Mouse (Mus musculus) mesoderm, embryonic 11.5 days (tissue): ENCODE data around the gene Spry2.
A peak's percentile ranks its signal among the peaks of the same experiment; 100 is the strongest.

Experiments used
- DNase-seq: peaks from one replicate; pipeline ENCODE4 v3.0.0-alpha.2; 2012; ENCODE audit warnings: low read depth, low spot score

Spry2 gene

GRCm38 (mm10) chr14:105892941-105893622, 3.5 kb downstream of the Spry2 start:
- DNase-seq = peak; percentile 8

- DNase-seq = no peak
Observed at GRCm38 (mm10) chr14:105890516-105891231, 5.9 kb downstream of the Spry2 start.

GRCm38 (mm10) chr14:105886643-105887374, 9.8 kb downstream of the Spry2 start:
- no peak for DNase-seq

- DNase-seq = no peak
Observed at GRCm38 (mm10) chr14:105885249-105885648, 11.4 kb downstream of the Spry2 start.

GRCm38 (mm10) chr14:105883215-105883614, 13.4 kb downstream of the Spry2 start:
- no peak for DNase-seq

DNA sequence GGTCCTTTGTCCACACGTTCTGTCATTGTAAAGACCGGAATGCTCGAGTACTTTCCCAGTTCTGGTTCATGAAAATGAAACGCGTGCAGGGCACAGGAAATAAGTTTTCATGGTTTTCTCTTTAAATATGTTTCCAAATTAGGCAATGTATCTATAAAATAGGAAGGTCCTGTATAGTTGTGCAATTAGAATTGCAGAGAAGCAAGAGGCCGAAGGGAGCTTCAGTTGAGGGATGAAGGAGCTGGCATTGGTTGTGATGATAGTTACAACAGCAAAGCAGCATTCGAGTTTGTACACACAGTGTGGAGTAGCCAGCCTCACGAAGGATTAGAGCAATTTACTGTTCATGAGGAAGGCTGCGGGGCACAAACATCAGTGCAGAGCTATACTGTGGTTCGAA, 18.3 kb downstream of the Spry2 start:
- DNase-seq = no peak

DNA sequence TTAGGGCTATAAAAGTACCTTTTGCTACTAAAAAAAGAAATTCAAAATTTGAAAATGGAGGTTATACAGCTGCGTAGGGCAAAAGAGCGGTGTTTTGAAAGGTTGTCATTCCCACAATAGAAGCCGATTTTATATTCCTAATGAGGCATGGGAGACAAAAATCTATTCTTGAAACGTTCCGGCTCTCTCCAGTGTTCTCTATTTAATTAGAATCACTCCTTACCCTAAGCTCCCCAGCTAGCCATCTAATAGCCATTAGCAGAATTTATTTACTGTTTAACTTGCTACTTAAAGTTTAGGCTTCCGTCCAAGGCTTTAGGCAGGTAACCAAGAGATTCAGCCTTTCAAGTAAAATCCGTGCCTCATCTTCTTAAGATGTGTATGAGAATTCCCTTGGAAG, 20.2 kb downstream of the Spry2 start:
- DNase-seq = no peak

DNA sequence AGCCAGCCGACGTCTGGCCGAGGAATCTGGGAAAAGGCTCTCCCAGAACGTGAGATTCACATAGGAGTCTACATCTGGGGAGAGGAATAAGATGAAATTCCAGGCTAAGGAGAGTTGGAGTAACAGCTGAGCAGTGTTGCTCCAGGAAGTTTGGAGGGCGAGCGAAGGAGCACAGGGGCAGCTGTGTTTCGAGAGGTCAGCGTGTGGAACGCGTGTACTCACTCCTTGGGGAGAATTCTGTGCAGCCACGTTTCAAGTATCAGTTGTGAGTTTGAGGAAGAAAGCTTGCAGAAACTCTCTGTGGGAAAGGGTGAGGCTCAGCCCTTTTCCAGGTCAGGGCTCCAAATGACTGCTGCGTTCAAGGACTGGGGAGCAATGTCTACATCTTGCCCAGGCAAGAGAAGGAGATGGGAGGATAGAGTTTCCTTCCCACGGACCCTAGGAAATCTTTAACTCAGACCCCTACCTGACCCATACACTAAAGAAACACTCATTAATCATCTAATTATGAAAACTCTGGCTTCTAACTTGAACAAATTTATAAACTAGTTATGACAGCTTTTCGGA, 26.2 kb downstream of the Spry2 start:
- peak; percentile 36 for DNase-seq

- DNase-seq = no peak
Observed at GRCm38 (mm10) chr14:105865381-105865938, 31.2 kb downstream of the Spry2 start.

- no peak for DNase-seq
Observed at GRCm38 (mm10) chr14:105862199-105862598, 34.4 kb downstream of the Spry2 start.

GRCm38 (mm10) chr14:105860920-105861319, 35.7 kb downstream of the Spry2 start:
- DNase-seq = no peak

DNA sequence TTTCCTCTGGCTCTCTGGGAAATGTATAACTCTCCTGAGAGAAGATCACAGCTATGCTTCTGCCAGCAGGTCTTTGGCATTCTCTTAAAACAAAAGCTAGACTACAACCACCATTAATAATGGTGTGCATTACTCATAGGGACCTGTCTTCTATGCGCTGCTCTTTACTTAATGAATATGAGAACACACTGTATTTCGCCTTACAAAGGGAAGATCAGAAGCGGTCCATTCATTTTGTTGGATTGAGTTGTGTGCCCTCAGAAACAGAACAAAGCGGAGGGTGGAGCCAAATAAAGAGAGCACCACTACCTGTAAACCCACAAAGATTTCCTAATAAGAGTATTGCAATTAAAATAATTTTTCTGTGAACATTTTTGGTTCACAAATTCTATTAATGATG, 36.3 kb downstream of the Spry2 start:
- no peak for DNase-seq

DNA sequence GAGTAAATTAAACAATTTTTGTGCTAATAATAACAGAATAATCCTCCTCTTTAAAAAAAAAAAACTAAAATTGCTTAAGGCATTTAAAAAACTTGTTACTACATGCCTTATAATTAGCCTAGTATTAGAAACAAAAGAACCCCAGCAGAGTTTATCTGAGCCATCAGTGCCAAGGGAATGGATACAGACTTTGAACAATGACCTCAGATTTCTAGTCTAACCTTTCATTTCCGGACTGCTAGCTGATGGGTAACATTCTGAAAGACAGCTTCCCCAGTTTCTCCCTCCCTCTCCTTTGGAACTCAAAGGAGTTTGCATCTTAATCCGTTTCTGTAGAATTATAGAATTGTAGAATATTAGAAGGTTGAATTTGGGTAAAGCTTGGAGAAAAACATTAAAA, 36.7 kb downstream of the Spry2 start:
- DNase-seq = no peak

GRCm38 (mm10) chr14:105859368-105859767, 37.3 kb downstream of the Spry2 start:
- DNase-seq = no peak

DNA sequence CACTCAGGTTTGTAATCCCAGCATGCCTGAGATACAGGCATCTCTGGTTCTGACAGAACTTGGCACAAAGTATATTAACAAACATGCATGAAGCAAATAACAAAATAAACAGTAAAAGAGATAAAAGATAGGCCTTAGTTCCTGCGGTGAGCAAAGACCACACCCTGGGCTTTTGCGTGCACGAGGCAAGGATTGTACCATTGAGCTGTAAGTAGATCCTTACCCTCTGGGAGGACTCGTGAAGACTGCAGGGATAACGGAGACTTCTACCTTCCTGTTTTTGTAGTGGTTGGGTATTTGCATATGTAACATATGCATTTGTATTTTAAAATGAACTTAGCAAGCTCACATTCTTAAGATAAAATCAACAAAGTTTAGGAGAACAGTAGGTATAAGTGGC, 37.7 kb downstream of the Spry2 start:
- DNase-seq = no peak

- peak; percentile 69 for DNase-seq
Observed at GRCm38 (mm10) chr14:105851359-105852067, 45.1 kb downstream of the Spry2 start.
